ENCODE assay signal across 14 mouse cellular contexts in genomic region chr1:190871068-190871467, GRCm38 (mm10).
"Had no signal": no experiment of that assay in that cellular context is flagged by ENCODE, and none has a peak within 500 bp of the region (broad histone marks: within the 10 kb centered on the region; RNA-seq: fewer than 3 reads in every experiment).

No protein-coding gene starts in this region.

- H3K4me3 ChIP-seq: hindbrain, embryonic 13.5 days; layer of hippocampus, adult 2 months; left cerebral cortex, adult 2 months; limb, embryonic 15.5 days; midbrain, embryonic 13.5 days; myocyte; neural tube, embryonic 15.5 days had no signal

- ATAC-seq: midbrain, embryonic 13.5 days had no signal

- H3K9me3 ChIP-seq: hindbrain, embryonic 13.5 days; limb, embryonic 15.5 days; midbrain, embryonic 13.5 days; neural tube, embryonic 15.5 days had no signal

- DNase-seq: lung, adult 18-20 months; lung, postnatal 36 days; right cerebral cortex, adult 18-20 months; right cerebral cortex, postnatal 25 days; thymus, postnatal 4 days had no signal

- H3K27me3 ChIP-seq: hindbrain, embryonic 13.5 days; limb, embryonic 15.5 days; midbrain, embryonic 13.5 days; neural tube, embryonic 15.5 days had no signal

- H3K9ac ChIP-seq: hindbrain, embryonic 13.5 days; limb, embryonic 15.5 days; liver, embryonic 14.5 days; midbrain, embryonic 13.5 days; neural tube, embryonic 15.5 days had no signal

- H3K27ac ChIP-seq: hindbrain, embryonic 13.5 days; layer of hippocampus, adult 2 months; left cerebral cortex, adult 2 months; limb, embryonic 15.5 days; liver, embryonic 14.5 days; midbrain, embryonic 13.5 days; neural tube, embryonic 15.5 days; stomach, postnatal 0 days had no signal

- H3K4me2 ChIP-seq: hindbrain, embryonic 13.5 days; limb, embryonic 15.5 days; midbrain, embryonic 13.5 days; neural tube, embryonic 15.5 days had no signal

- H3K4me1 ChIP-seq: limb, embryonic 15.5 days; midbrain, embryonic 13.5 days; neural tube, embryonic 15.5 days had no signal
